Mouse (Mus musculus) lung, postnatal 0 days (tissue): ENCODE measurements around the gene Erp44.

Experiments used
- CTCF ChIP-seq: IDR thresholded peaks from 2 replicates; pipeline ENCODE4 v1.5.1; 2016; ENCODE audit warnings: antibody characterized with exemption, mild to moderate bottlenecking
- EP300 ChIP-seq: IDR thresholded peaks from 2 replicates; pipeline ENCODE4 v1.6.1; 2016; ENCODE audit warnings: antibody characterized with exemption, mild to moderate bottlenecking, control low read depth

DNA sequence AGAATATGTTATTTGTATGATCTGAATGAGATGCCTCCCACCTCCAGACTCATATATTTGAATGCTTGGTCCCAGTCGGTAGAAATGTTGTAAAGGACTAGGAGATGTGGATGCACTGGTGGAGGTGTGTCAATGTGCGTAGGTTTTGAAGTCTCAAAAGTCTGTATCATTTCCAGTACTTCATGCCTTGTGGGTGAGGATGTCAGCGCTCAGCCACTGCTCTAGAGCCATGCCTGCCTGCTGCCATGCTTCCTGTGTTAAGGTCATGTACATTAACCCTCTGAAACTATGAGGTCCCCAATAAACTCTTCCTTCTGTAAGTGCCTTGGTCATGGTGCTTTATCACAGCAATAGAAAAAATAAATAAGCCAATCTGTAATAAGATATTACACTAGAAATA is 11.7 kb downstream of the Erp44 start:
- no peak for TF ChIP-seq EP300
- no peak for TF ChIP-seq CTCF
